Mouse (Mus musculus): Measurements from ENCODE around the gene Dph3. TPM values are rescaled to one million over a fixed set of nuclear protein-coding genes. Genes with fewer than 3 reads are reported as not detected.
"Not testable (repeated sequence)": the region's sequence is repeated elsewhere in the genome, so short reads cannot be mapped to it uniquely, and the experiment has no call there.

Gene Dph3
- polyA plus RNA-seq, 1 experiment from 2014 or later: 92.2 TPM

GRCm38 (mm10) chr14:32098951-32099350 is 13.4 kb upstream of the Dph3 start:
- Histone ChIP-seq H3K4me1 (no peaks in the 10 kb centered on the region), H3K4me3 (replicated peaks) (no peak overlapping the region), H3K9ac (no peak overlapping the region), H3K9me3 (no peaks in the 10 kb centered on the region), H3K27ac (no peak overlapping the region), H3K36me3 (peaks cover 44% of the 10 kb centered on the region), H3K4me2 (no peak overlapping the region), H3K27me3 (replicated peaks) (no peaks in the 10 kb centered on the region)
- no peak for ATAC-seq (ENCODE audit: insufficient read depth, low FRiP score, low read depth)
- WGBS: 97% methylated on average over 3 of the region's 3 CpGs

GRCm38 (mm10) chr14:32097691-32098090 is 12.2 kb upstream of the Dph3 start:
- Histone ChIP-seq H3K4me1 (no peaks in the 10 kb centered on the region), H3K27ac (no peak overlapping the region), H3K9ac (no peak overlapping the region), H3K9me3 (no peaks in the 10 kb centered on the region), H3K4me2 (no peak overlapping the region), H3K36me3 (peaks cover 48% of the 10 kb centered on the region), H3K27me3 (replicated peaks) (no peaks in the 10 kb centered on the region), H3K4me3 (replicated peaks) (no peak overlapping the region)
- no peak for ATAC-seq (ENCODE audit: insufficient read depth, low FRiP score, low read depth)
- WGBS: 94% methylated on average over 7 of the region's 7 CpGs

GRCm38 (mm10) chr14:32096740-32097139 is 11.2 kb upstream of the Dph3 start:
- peaks cover 48% of the 10 kb centered on the region for H3K36me3 ChIP-seq

DNA sequence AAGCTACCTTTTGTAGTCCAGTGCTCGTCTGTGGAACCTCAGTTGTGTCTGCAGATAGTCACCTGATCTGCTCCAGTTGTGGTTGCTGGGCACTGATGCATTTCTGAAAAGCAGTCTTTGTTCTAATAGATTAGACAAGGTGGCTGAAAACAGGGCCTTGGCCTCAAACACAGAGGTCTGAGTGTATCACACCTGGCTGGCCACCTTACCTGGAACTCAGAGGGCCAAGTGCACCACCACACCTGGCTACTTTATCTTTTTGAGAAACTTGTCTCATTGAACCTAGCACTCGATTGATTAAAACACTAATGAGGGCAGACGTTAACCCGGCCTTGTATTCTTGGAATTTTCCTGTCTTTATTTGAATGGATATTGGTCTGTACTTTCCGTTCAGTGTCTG is 10.1 kb upstream of the Dph3 start:
- Histone ChIP-seq H3K36me3 (peaks cover 44% of the 10 kb centered on the region), H3K9ac (no peak overlapping the region), H3K9me3 (no peaks in the 10 kb centered on the region), H3K4me2 (no peak overlapping the region), H3K4me3 (replicated peaks) (no peak overlapping the region), H3K27me3 (replicated peaks) (no peaks in the 10 kb centered on the region), H3K27ac (no peak overlapping the region), H3K4me1 (peaks cover 7% of the 10 kb centered on the region; the same call in 1 of the 2 replicates)
- WGBS: 82% methylated on average over 5 of the region's 5 CpGs
- ATAC-seq (ENCODE audit: insufficient read depth, low FRiP score, low read depth): no peak

More at GRCm38 (mm10) chr14:32096740-32097139, 11.2 kb upstream of the Dph3 start:
- 87% methylated on average over 5 of the region's 5 CpGs for WGBS
- H3K4me3 ChIP-seq (replicated peaks): no peak overlapping the region
- H3K27ac ChIP-seq: no peak overlapping the region
- no peak overlapping the region for H3K4me2 ChIP-seq
- H3K4me1 ChIP-seq: no peaks in the 10 kb centered on the region
- no peak overlapping the region for H3K9ac ChIP-seq
- no peaks in the 10 kb centered on the region for H3K27me3 ChIP-seq (replicated peaks)
- no peak for ATAC-seq (ENCODE audit: insufficient read depth, low FRiP score, low read depth)
- no peaks in the 10 kb centered on the region for H3K9me3 ChIP-seq

DNA sequence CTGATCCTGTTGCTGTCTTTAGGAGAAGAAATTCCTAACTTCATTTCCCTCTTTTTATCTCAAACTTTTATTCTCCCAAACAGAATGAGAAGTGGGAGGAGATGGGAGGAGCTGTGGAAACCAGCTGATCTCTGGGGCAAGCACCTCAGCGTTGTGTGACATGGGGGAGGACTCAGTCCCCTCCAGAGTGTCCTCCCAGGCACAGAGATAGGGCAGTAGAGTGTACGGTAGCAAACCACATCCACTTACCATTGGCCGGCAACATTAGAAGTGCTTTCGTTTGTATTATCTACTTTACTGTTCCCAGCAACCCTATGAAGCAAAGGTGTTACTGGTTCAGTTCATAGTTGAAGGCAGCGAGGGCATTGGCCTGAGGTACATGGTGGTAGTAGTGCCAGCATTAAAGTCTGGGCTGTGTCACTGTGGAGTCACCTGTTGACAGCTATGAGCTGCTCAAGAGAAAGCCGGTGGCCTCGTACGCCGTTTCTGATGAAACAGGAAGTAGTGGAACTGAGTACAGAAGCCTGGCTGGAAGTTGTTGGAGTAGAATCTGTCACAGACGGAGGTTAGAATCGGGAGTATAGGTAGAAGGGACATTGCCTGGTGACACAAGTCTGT is 8.1 kb upstream of the Dph3 start:
- no peak overlapping the region for H3K9ac ChIP-seq
- H3K9me3 ChIP-seq: no peaks in the 10 kb centered on the region
- no peak overlapping the region for H3K27ac ChIP-seq
- no peak overlapping the region for H3K4me3 ChIP-seq (replicated peaks)
- WGBS: 83% methylated on average over 11 of the region's 11 CpGs
- H3K27me3 ChIP-seq (replicated peaks): no peaks in the 10 kb centered on the region
- peaks cover 7% of the 10 kb centered on the region; the same call in 1 of the 2 replicates for H3K4me1 ChIP-seq
- H3K4me2 ChIP-seq: no peak overlapping the region
- no peak for ATAC-seq (ENCODE audit: insufficient read depth, low FRiP score, low read depth)
- peaks cover 28% of the 10 kb centered on the region; the same call in 1 of the 2 replicates for H3K36me3 ChIP-seq

- Histone ChIP-seq H3K9me3 (no peaks in the 10 kb centered on the region), H3K4me3 (replicated peaks) (no peak overlapping the region), H3K27me3 (replicated peaks) (no peaks in the 10 kb centered on the region), H3K27ac (no peak overlapping the region), H3K4me1 (peaks cover 7% of the 10 kb centered on the region; the same call in 1 of the 2 replicates), H3K4me2 (no peak overlapping the region), H3K36me3 (peaks cover 23% of the 10 kb centered on the region; the same call in 1 of the 2 replicates), H3K9ac (no peak overlapping the region)
- WGBS: 67% methylated on average over 1 of the region's 1 CpGs
- no peak for ATAC-seq (ENCODE audit: insufficient read depth, low FRiP score, low read depth)
Observed at GRCm38 (mm10) chr14:32093018-32093417, 7.5 kb upstream of the Dph3 start.

DNA sequence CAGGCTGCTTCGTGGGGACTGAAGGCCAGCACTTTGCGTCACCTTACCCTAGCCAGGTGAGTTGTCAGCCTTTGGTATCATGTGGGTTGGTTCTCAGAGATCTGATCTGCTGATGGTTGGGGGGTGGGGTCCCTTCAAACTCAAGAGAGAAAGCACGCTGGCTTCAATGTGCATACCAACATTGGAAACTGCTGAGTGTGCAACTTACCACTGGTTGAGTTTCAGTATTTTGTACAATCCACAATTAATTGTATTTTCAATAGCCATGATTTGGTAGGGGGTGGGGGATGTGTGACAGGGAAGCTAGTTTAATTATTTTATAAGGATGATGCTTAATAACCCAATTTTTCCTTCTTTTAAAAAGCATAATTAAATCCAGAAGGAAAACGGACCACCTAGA is 6.2 kb upstream of the Dph3 start:
- H3K36me3 ChIP-seq: peaks cover 18% of the 10 kb centered on the region; the same call in 1 of the 2 replicates
- H3K4me1 ChIP-seq: peaks cover 12% of the 10 kb centered on the region; the same call in 1 of the 2 replicates
- H3K27ac ChIP-seq: no peak overlapping the region
- no peak overlapping the region for H3K4me3 ChIP-seq (replicated peaks)
- 75% methylated on average over 4 of the region's 4 CpGs for WGBS
- H3K27me3 ChIP-seq (replicated peaks): no peaks in the 10 kb centered on the region
- H3K4me2 ChIP-seq: no peak overlapping the region
- H3K9me3 ChIP-seq: no peaks in the 10 kb centered on the region
- no peak for ATAC-seq (ENCODE audit: insufficient read depth, low FRiP score, low read depth)
- no peak overlapping the region for H3K9ac ChIP-seq

DNA sequence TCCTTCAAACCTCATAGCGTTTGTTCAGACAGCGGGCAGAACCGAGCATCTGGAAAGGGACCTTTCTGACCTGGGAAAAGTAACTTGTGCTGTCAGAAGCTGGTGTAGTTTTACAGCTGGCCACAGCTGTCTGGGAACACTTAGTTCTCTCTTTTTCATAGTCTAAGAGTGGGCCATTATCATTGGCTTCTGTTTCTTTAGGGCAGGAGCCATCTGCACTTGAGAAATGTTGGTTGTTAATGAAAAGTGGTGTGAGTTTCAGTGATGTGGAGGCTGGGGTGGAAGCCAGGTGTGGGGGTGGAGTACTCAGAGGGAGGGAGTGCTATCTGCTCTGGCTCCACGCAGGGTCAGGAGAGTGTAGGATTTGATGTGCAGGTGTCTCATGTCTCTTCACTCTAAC is 5.6 kb upstream of the Dph3 start:
- Histone ChIP-seq H3K27ac (no peak overlapping the region), H3K4me3 (replicated peaks) (no peak overlapping the region), H3K4me1 (peaks cover 13% of the 10 kb centered on the region; the same call in 1 of the 2 replicates), H3K4me2 (no peak overlapping the region), H3K9me3 (no peaks in the 10 kb centered on the region), H3K36me3 (peaks cover 18% of the 10 kb centered on the region; the same call in 1 of the 2 replicates), H3K27me3 (replicated peaks) (no peaks in the 10 kb centered on the region), H3K9ac (no peak overlapping the region)
- ATAC-seq (ENCODE audit: insufficient read depth, low FRiP score, low read depth): no peak
- WGBS: 41% methylated on average over 4 of the region's 4 CpGs

DNA sequence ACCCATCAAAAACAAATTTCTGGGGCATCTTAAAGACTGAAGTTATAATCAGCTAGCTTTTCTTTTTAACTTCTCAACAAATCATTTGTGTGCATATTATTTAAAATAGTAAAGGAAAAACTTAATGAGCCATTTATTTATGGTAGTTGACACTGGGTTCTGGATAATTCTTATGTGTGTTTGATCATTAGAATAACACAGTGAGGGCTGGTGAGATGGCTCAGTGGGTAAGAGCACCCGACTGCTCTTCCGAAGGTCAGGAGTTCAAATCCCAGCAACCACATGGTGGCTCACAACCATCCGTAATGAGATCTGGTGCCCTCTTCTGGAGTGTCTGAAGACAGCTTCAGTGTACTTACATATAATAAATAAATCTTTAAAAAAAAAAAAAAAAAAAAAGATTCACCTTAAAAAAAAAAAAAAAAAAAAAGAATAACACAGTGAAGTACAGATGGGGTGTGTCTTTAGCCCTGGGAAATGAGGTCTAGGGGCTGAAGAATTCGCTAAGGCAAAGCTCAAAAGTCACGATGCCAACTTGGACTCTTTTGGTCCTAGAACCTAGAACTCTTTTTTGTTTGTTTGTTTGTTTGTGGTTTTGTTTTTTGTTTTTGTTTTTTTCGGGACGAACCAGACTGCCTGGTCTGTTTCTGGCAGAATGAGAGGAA is 2.2 kb upstream of the Dph3 start:
- H3K4me2 ChIP-seq; H3K36me3 ChIP-seq; ATAC-seq (ENCODE audit: insufficient read depth, low FRiP score, low read depth); H3K9ac ChIP-seq; H3K4me3 ChIP-seq (replicated peaks); H3K27ac ChIP-seq; H3K27me3 ChIP-seq (replicated peaks); H3K9me3 ChIP-seq: not testable (repeated sequence)
- WGBS: 83% methylated on average over 7 of the region's 7 CpGs
- peaks cover 13% of the 10 kb centered on the region; the same call in 1 of the 2 replicates for H3K4me1 ChIP-seq

DNA sequence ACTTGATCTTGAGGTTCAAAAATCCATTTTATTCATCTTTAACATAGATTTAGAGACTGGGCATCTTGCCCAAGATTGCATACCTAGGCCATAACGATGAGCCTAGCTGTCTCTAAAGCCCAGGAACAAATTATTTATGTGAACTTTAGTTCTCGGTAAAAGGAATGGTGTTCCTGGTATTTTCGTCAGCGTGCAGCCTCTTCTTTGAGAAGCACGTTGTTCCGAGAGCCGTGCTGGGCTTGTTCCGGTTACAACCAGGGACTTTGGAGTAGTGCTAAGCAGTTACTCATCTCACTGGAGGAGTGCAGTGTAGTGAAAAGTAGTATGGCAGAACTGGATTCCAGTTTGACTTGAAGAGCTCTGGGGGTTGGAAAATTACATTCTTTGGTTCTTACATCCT is 697 bp upstream of the Dph3 start:
- peaks cover 15% of the 10 kb centered on the region for H3K36me3 ChIP-seq
- H3K4me3 ChIP-seq (replicated peaks): peak overlapping the region; percentile 79
- no peak for ATAC-seq (ENCODE audit: insufficient read depth, low FRiP score, low read depth)
- peak overlapping the region; percentile 78 for H3K27ac ChIP-seq
- H3K4me1 ChIP-seq: peaks cover 12% of the 10 kb centered on the region; the same call in 1 of the 2 replicates
- H3K27me3 ChIP-seq (replicated peaks): no peaks in the 10 kb centered on the region
- 15% methylated on average over 8 of the region's 8 CpGs for WGBS
- no peaks in the 10 kb centered on the region for H3K9me3 ChIP-seq
- H3K4me2 ChIP-seq: peak overlapping the region; percentile 54
- 0 out of 2 replicates have a peak overlapping the region, but pooled peaks have one; percentile 1 for H3K9ac ChIP-seq

- H3K4me3 ChIP-seq (replicated peaks): peak within 1 kb of the TSS; percentile 79
- peak; percentile 92 for ATAC-seq (ENCODE audit: insufficient read depth, low FRiP score, low read depth)
- 2% methylated on average over 22 of the region's 22 CpGs for WGBS
- peak within 1 kb of the TSS; percentile 64 for H3K9ac ChIP-seq
- peaks cover 6% of the 10 kb centered on the region; the same call in 1 of the 2 replicates for H3K4me1 ChIP-seq
- no peaks in the 10 kb centered on the region for H3K9me3 ChIP-seq
- H3K4me2 ChIP-seq: peak within 1 kb of the TSS; percentile 69
- peak within 1 kb of the TSS; percentile 92 for H3K27ac ChIP-seq
- no peaks in the 10 kb centered on the region for H3K27me3 ChIP-seq (replicated peaks)
- peaks cover 20% of the 10 kb centered on the region for H3K36me3 ChIP-seq
Observed at GRCm38 (mm10) chr14:32084761-32085485, 606 bp downstream of the Dph3 start, which contains the start of gene Oxnad1. Gene Oxnad1, plus strand, starts transcription at chr14:32085374.

GRCm38 (mm10) chr14:32083466-32083865 is 2.1 kb downstream of the Dph3 start:
- H3K4me1 ChIP-seq: peaks cover 6% of the 10 kb centered on the region; the same call in 1 of the 2 replicates
- H3K27me3 ChIP-seq (replicated peaks): no peaks in the 10 kb centered on the region
- H3K4me3 ChIP-seq (replicated peaks): no peak overlapping the region
- H3K9me3 ChIP-seq: no peaks in the 10 kb centered on the region
- peaks cover 20% of the 10 kb centered on the region for H3K36me3 ChIP-seq
- ATAC-seq (ENCODE audit: insufficient read depth, low FRiP score, low read depth): no peak
- H3K4me2 ChIP-seq: no peak overlapping the region
- H3K9ac ChIP-seq: no peak overlapping the region
- 94% methylated on average over 2 of the region's 2 CpGs for WGBS
- no peak overlapping the region for H3K27ac ChIP-seq
